In genomic region chr11:59044703-59045330, GRCm38 (mm10) we compare ENCODE assay signal across 15 mouse cellular contexts.
A peak's percentile ranks its signal among the peaks of the same experiment; 100 is the strongest.
DNase-seq lines count a peak whose midpoint lies in the region; ATAC-seq and TF ChIP-seq lines count a peak whose summit lies in the region.
"Had no signal": no experiment of that assay in that cellular context is flagged by ENCODE, and none has a peak within 500 bp of the region (broad histone marks: within the 10 kb centered on the region; RNA-seq: fewer than 3 reads in every experiment).

No protein-coding gene starts in this region.

- no peaks in the 10 kb centered on the region for H3K9me3 ChIP-seq in midbrain, postnatal 0 days (ENCODE audit: low read length)
- no peaks in the 10 kb centered on the region for H3K9me3 ChIP-seq in midbrain, embryonic 10.5 days (replicated peaks)
- no peaks in the 10 kb centered on the region for H3K9me3 ChIP-seq in heart, embryonic 12.5 days (replicated peaks)
- H3K9me3 ChIP-seq: forebrain, embryonic 12.5 days; limb, embryonic 15.5 days had no signal

- DNase-seq in midbrain, postnatal 0 days (ENCODE audit: low spot score): peak; percentile 21
- no peak for DNase-seq in midbrain, embryonic 10.5 days (ENCODE audit: low spot score)
- DNase-seq in cerebellum, postnatal 10 days: peak; percentile 84 to 87
- peak; percentile 81 to 84 for DNase-seq in layer of hippocampus, postnatal 14 days (ENCODE audit: low spot score in 2 of 2)
- no peak for DNase-seq in adrenal gland, postnatal 36 days
- DNase-seq in spleen, postnatal 14 days (ENCODE audit: low spot score in 2 of 2): no peak
- DNase-seq in embryo, embryonic 10.5 days (ENCODE audit: low spot score): no peak
- DNase-seq: adrenal gland, postnatal 14 days; kidney, postnatal 4 days had no signal

- H3K27me3 ChIP-seq in midbrain, postnatal 0 days (ENCODE audit: insufficient read depth, low read length): no peaks in the 10 kb centered on the region
- H3K27me3 ChIP-seq in midbrain, embryonic 10.5 days (ENCODE audit: low read depth, poor library complexity, severe bottlenecking): no peaks in the 10 kb centered on the region
- no peaks in the 10 kb centered on the region for H3K27me3 ChIP-seq in heart, embryonic 12.5 days (replicated peaks)
- H3K27me3 ChIP-seq: forebrain, embryonic 12.5 days had no signal

- H3K27ac ChIP-seq in midbrain, postnatal 0 days (ENCODE audit: low read depth, low read length): no peak overlapping the region
- no peak overlapping the region for H3K27ac ChIP-seq in midbrain, embryonic 10.5 days (replicated peaks)
- H3K27ac ChIP-seq in heart, embryonic 12.5 days (ENCODE audit: poor library complexity, severe bottlenecking): no peak overlapping the region
- H3K27ac ChIP-seq: forebrain, embryonic 12.5 days; limb, embryonic 15.5 days had no signal

- H3K36me3 ChIP-seq in midbrain, postnatal 0 days (ENCODE audit: insufficient read depth, low read length): no peaks in the 10 kb centered on the region
- H3K36me3 ChIP-seq in midbrain, embryonic 10.5 days: no peaks in the 10 kb centered on the region
- H3K36me3 ChIP-seq in heart, embryonic 12.5 days: peaks cover 87% of the 10 kb centered on the region
- H3K36me3 ChIP-seq: forebrain, embryonic 12.5 days; limb, embryonic 15.5 days had no signal

- WGBS in midbrain, postnatal 0 days: 91% methylated on average over 15 of the region's 15 CpGs
- 93% methylated on average over 15 of the region's 15 CpGs for WGBS in midbrain, embryonic 10.5 days
- WGBS in heart, embryonic 12.5 days: 90% methylated on average over 15 of the region's 15 CpGs

- H3K9ac ChIP-seq in midbrain, postnatal 0 days (replicated peaks; ENCODE audit: low read length, poor library complexity, severe bottlenecking): no peak overlapping the region
- no peak overlapping the region for H3K9ac ChIP-seq in heart, embryonic 12.5 days
- H3K9ac ChIP-seq: forebrain, embryonic 12.5 days; limb, embryonic 15.5 days had no signal

- ATAC-seq in midbrain, postnatal 0 days (ENCODE audit: low FRiP score): no peak
- ATAC-seq in heart, embryonic 12.5 days (ENCODE audit: insufficient number of reproducible peaks, low FRiP score): 0 out of 2 replicates have a peak, but pooled peaks have one; percentile 22
- ATAC-seq: CD4-positive, CD25-positive, alpha-beta regulatory T cell, adult 4 months; inflammation-experienced regulatory T-cells, adult 6 months; Patski had no signal

- no peak for TF ChIP-seq CTCF in midbrain, postnatal 0 days (IDR thresholded peaks at IDR 0.05)

- no peaks in the 10 kb centered on the region for H3K4me1 ChIP-seq in midbrain, postnatal 0 days (ENCODE audit: insufficient read depth, low read length)
- peaks cover 4% of the 10 kb centered on the region; the same call in 1 of the 2 replicates for H3K4me1 ChIP-seq in midbrain, embryonic 10.5 days
- no peaks in the 10 kb centered on the region for H3K4me1 ChIP-seq in heart, embryonic 12.5 days (replicated peaks)
- H3K4me1 ChIP-seq: forebrain, embryonic 12.5 days; limb, embryonic 15.5 days had no signal

- H3K4me3 ChIP-seq in midbrain, postnatal 0 days (ENCODE audit: low read depth, low read length): no peak overlapping the region
- H3K4me3 ChIP-seq in midbrain, embryonic 10.5 days: no peak overlapping the region
- H3K4me3 ChIP-seq in heart, embryonic 12.5 days: no peak overlapping the region
- H3K4me3 ChIP-seq: forebrain, embryonic 12.5 days; limb, embryonic 15.5 days had no signal

- no peak overlapping the region for H3K4me2 ChIP-seq in midbrain, postnatal 0 days (ENCODE audit: low read depth, low read length, poor library complexity, severe bottlenecking)
- H3K4me2 ChIP-seq in heart, embryonic 12.5 days: no peak overlapping the region
- H3K4me2 ChIP-seq: forebrain, embryonic 12.5 days; limb, embryonic 15.5 days had no signal

Comparison
In these comparisons a context has a peak if more than half of its experiments do, and no peak if none do; other contexts are left out.
1. DNase-seq: peak in midbrain, postnatal 0 days (single experiment), cerebellum, postnatal 10 days (2 of 2) and layer of hippocampus, postnatal 14 days (2 of 2); none in midbrain, embryonic 10.5 days (single experiment), adrenal gland, postnatal 36 days (0 of 2), spleen, postnatal 14 days (0 of 2) and embryo, embryonic 10.5 days (single experiment).